Mouse (Mus musculus) E14TG2a.4 (cell line): ENCODE data around the gene Csf2rb2.
"Not testable (repeated sequence)": the region's sequence is repeated elsewhere in the genome, so short reads cannot be mapped to it uniquely, and the experiment has no call there.

Experiments used
- H3K27me3 ChIP-seq: 2 replicates; pipeline ENCODE4 v1.6.1; 2014; ENCODE audit warnings: low read length, control low read depth; ENCODE audit not compliant: insufficient read depth
- H3K36me3 ChIP-seq: 2 replicates; pipeline ENCODE4 v1.6.1; 2014; ENCODE audit warnings: low read length, control low read depth; ENCODE audit not compliant: insufficient read depth
- H3K4me1 ChIP-seq: replicated peaks from 2 replicates; pipeline ENCODE4 v1.6.1; 2014; ENCODE audit warnings: low read depth, low read length, control low read depth
- H3K4me3 ChIP-seq: replicated peaks from 2 replicates; pipeline ENCODE4 v1.5.1; 2014; ENCODE audit warnings: mild to moderate bottlenecking, low read length
- H3K9me3 ChIP-seq: 2 replicates; pipeline ENCODE4 v1.6.1; 2014; ENCODE audit warnings: low read length, control low read depth
- CTCF ChIP-seq: conservative IDR thresholded peaks from 2 replicates; pipeline ENCODE4 v1.5.1; 2014; ENCODE audit warnings: low read length
- NANOG ChIP-seq: IDR thresholded peaks from 2 replicates; pipeline ENCODE4 v1.6.1; 2014; ENCODE audit warnings: borderline replicate concordance, low read length, mixed read lengths
- POU5F1 ChIP-seq: IDR thresholded peaks from 2 replicates; pipeline ENCODE4 v1.6.1; 2014; ENCODE audit warnings: low read length, borderline replicate concordance

The Csf2rb2 gene

DNA sequence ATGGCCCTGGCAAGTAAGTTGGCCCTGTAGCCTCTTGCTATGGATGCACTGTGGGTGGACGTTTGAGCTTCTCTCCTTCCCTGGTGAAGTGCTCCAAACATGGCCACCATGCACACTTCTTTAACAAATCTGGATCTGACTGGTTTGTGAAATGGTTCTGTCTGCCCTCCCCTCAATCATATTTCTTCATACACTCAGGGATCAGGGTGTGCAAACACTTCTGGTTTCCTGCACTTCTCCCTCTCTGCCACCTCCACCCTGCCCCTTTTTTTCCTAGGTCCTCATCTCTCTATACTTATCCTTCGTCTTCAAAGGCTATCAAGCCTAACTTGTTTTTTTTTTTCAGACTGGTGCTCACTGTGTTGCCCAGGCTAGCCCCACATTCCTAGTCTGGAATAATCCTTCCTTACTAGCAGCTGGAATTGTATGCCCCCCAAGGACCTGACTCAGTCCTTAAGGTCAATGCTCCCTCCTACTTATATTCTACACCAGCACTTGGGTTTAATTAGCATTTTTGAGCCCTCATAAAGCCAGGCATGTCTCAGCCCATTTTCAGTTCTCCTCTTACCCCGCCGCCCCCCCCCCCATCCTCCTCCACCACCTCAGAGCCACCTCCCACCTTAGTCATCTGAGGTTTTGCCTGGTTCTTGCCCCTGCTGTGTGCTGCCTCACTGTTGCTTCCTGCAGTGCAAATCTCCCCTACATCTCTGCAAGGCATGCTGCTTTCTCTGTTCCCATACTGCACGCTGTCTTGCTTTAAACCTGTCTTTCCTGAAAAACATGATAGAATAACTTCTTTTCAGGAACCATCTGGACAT, 26.2 kb upstream of the Csf2rb2 start:
- no peak overlapping the region for H3K4me3 ChIP-seq
- H3K9me3 ChIP-seq: no peaks in the 10 kb centered on the region
- no peaks in the 10 kb centered on the region for H3K4me1 ChIP-seq
- no peaks in the 10 kb centered on the region for H3K27me3 ChIP-seq
- TF ChIP-seq POU5F1 (no peak), CTCF (no peak), NANOG (no peak)
- H3K36me3 ChIP-seq: no peaks in the 10 kb centered on the region

DNA sequence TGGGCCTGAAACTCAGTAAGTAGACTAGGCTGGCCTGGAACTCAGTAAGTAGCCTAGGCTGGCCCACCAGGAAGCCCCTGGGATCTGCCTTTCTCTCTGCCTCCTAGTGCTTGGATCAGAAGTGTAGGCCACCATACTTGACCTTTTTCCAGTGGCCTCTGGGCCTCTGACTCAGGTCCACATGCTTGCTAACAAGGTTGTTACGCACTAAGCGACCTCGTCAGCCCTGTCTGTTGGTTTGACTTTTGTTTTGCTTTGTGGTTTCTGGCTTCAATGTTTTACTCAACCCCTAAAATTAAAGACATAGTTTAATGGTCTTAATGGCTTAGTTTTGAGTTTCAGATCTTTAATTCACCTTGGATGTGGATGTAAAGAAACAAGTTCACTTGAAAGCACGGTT, 25.2 kb upstream of the Csf2rb2 start:
- no peaks in the 10 kb centered on the region for H3K9me3 ChIP-seq
- no peaks in the 10 kb centered on the region for H3K36me3 ChIP-seq
- no peak overlapping the region for H3K4me3 ChIP-seq
- TF ChIP-seq POU5F1 (no peak), CTCF (no peak), NANOG (no peak)
- no peaks in the 10 kb centered on the region for H3K4me1 ChIP-seq
- no peaks in the 10 kb centered on the region for H3K27me3 ChIP-seq

DNA sequence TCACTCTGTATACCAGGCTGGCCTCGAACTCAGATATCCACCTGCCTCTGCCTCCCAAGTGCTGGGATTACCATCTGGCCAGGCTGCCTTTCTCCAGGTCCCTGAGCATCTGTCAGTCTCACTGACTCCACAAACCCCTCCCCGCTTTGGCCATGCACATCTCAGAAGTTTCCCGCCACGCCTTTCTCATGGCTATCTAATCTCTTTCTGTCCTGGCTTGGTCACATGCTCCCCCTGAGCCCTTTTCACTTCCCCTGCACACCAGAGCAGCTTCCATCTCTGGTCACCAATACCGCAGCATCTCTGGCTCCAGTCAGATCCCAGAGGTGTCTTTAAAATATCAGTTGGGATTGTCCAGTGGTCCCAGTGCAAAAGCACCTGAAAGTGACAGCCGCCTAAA, 24.5 kb upstream of the Csf2rb2 start:
- H3K4me1 ChIP-seq, H3K27me3 ChIP-seq, H3K36me3 ChIP-seq, H3K4me3 ChIP-seq, H3K9me3 ChIP-seq: not testable (repeated sequence)

DNA sequence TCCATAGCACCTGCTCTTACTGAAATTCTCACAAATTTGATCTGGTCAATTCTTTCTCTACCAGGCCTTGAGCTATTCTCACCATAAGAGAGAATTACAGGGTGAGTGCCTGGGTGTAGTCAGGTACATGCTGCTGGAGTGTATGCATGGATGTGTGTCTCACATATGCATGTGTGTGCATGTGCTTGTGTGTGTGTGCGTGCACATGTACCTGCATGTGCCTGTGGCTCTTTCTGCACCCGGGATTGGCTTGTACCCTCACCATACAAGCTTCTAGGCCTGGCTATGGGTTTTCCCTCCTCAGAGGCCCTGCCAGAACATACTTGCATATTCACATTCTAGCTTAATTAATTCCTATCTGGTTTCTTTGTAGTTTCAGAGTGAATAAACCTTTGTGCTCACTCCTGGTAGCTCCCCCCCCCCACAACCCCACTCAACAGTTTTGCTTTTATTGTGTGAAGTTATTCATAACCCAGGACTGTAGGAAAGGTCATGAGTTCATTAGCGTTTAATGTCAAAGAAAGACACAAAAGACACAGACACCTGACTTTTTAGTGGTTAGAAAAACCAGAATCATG, 23.1 kb upstream of the Csf2rb2 start:
- Histone ChIP-seq H3K9me3 (no peaks in the 10 kb centered on the region), H3K4me3 (no peak overlapping the region), H3K4me1 (no peaks in the 10 kb centered on the region), H3K27me3 (no peaks in the 10 kb centered on the region), H3K36me3 (no peaks in the 10 kb centered on the region)
- TF ChIP-seq POU5F1 (no peak), NANOG (no peak)

DNA sequence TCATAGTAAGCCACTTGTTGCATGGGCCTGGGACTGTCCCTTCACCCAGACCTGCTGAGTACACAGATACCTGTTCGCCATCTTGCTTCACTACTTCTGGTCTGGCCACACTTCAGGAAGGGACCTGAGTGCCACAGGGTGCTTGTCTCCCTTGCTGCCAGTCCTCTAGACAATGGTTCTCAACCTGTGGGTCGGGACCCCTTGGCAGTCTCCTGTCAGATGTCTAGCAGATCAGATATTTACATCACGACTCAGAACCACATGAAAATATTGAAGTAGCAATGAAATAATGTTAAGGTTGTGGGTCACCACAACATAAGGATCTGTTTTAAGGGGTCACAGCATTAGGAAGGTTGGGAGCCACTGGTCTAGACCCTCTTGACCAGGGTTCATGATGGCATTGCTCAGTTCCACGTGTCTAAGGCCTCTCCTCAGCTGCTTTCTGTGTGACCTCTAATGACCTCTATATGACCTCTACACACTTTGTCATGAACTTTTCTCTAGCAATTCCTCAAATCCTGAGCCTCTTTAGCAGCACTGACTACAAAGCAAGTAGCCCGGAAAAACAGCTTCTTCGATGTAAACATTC, 22.3 kb upstream of the Csf2rb2 start:
- not testable (repeated sequence) for H3K27me3 ChIP-seq, H3K4me3 ChIP-seq, H3K9me3 ChIP-seq, H3K36me3 ChIP-seq, H3K4me1 ChIP-seq

DNA sequence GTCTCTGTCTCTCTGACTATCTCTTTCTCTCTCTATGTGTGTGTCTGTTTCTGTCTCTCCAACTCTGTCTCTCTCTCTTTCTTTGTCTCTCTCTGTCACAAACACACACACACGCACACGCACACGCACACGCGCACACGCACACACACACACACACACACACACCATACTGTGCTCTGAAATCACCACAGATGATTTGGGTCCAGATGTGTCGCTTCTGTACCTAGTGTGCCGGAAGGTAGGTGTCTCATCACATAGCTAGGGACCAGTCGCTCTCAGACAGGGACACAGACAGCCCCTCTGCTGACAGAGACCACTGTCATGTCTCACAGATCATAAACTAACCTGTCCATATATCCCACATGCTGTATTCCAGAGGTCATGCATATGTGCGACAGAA, 21.2 kb upstream of the Csf2rb2 start:
- no peaks in the 10 kb centered on the region for H3K9me3 ChIP-seq
- no peaks in the 10 kb centered on the region for H3K4me1 ChIP-seq
- no peak overlapping the region for H3K4me3 ChIP-seq
- no peaks in the 10 kb centered on the region for H3K36me3 ChIP-seq
- H3K27me3 ChIP-seq: no peaks in the 10 kb centered on the region
- TF ChIP-seq POU5F1 (no peak), CTCF (no peak), NANOG (no peak)

DNA sequence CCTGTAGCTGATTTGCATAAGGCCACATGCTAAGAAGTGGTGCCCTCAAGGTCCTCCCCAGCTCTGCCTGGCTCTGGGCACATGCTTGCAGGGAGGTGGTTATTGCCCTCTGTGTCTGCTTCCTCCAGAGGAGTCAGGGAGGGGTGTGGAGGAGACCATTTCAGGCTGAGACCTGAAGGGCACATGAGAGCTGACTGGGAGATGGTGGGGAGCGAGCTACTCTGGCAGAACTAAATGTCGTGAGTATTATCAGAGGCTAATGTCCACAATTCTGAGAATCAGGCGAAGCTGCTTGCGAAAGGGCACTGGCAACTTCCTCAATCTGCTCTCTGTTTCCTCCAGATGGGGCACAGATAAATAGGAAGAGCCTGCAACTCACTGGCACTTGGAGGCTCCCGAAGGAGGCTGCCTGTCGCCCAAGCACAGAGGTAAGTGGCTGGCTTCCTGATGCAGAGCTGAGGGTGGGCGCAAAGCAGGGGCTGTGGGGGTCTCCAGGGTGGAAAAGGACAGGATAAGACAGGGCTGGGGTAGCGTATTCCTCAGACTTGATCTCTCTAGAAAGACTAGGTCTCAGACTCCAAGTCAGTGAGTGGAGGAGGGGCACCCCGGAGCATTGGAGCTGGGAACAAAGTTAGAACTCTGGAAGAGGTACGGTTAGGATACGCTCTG, 20.3 kb upstream of the Csf2rb2 start, which contains the start of gene Csf2rb:
Csf2rb (plus strand) TSS at position 82 of the 669 bp plus-strand sequence.
- Histone ChIP-seq H3K9me3 (no peaks in the 10 kb centered on the region), H3K4me3 (no peak within 1 kb of the TSS), H3K27me3 (no peaks in the 10 kb centered on the region), H3K4me1 (no peaks in the 10 kb centered on the region), H3K36me3 (no peaks in the 10 kb centered on the region)
- TF ChIP-seq POU5F1 (no peak), NANOG (no peak), CTCF (no peak)

DNA sequence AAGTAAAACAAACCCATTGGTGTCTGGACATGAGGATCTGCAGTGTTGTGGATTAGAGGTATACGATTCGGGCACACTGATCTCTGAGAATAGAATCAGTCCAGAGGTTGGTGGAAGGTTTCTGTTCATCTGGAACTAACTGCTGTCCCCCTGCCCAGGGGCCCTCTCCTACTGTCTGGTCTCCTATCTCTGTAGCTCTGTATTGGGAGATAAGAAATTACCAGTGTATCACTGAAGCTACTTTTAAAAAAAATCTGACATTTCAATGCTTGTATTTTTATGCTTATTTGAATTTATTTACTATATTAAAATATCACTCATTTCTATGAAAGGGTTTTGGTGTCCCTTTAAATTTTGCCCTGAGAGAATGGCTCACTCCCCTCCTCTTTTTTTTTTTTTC, 18.8 kb upstream of the Csf2rb2 start:
- Histone ChIP-seq H3K4me3 (no peak overlapping the region), H3K27me3 (no peaks in the 10 kb centered on the region), H3K36me3 (no peaks in the 10 kb centered on the region), H3K4me1 (no peaks in the 10 kb centered on the region), H3K9me3 (no peaks in the 10 kb centered on the region)
- no peak for TF ChIP-seq POU5F1
- TF ChIP-seq CTCF: no peak
- no peak for TF ChIP-seq NANOG

DNA sequence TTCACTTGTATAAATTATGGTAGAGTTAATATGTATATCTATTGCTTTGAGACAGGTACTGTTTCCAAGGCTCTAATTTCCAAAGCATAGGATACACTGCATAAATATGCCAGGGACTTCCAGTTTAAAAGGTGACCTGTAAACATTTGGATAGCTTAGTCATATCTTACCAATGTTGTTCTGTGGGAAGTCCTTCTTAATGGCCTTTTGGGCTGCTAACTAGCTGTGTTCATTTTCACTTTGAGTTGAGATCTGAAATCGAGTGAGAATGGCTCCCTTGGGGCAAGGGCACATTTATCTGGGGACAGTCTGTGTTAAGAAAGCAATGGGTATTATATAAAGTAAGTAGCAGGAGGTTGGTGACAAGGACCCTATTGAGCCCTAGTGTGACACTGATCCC, 17.8 kb upstream of the Csf2rb2 start:
- Histone ChIP-seq H3K9me3 (no peaks in the 10 kb centered on the region), H3K4me1 (no peaks in the 10 kb centered on the region), H3K36me3 (no peaks in the 10 kb centered on the region), H3K27me3 (no peaks in the 10 kb centered on the region), H3K4me3 (no peak overlapping the region)
- TF ChIP-seq NANOG: no peak
- TF ChIP-seq CTCF: no peak
- no peak for TF ChIP-seq POU5F1
